Mouse (Mus musculus) stomach, embryonic 16.5 days (tissue): ENCODE measurements around the gene Gm11554. TPM values are rescaled to one million over a fixed set of nuclear protein-coding genes. Genes with fewer than 3 reads are reported as not detected.
"Not testable (repeated sequence)": the region's sequence is repeated elsewhere in the genome, so short reads cannot be mapped to it uniquely, and the experiment has no call there.

Source experiments
- ATAC-seq: fragments of 200-750 bp; cut with Nextera tagmentation; 2 replicates; pipeline ENCODE4 v1.8.0; 2017; ENCODE audit warnings: moderate number of reproducible peaks, moderate TSS enrichment; ENCODE audit not compliant: insufficient read depth, low FRiP score
- H3K27ac ChIP-seq: fragments of 300-500 bp; sonication (generic); 2 replicates; pipeline ENCODE4 v1.5.1; 2014; ENCODE audit warnings: low read length
- H3K27me3 ChIP-seq: fragments of 300-500 bp; sonication (generic); 2 replicates; pipeline ENCODE4 v1.6.1; 2014; ENCODE audit warnings: low read length, control low read depth, mixed read lengths; ENCODE audit not compliant: control insufficient read depth, insufficient read depth
- H3K36me3 ChIP-seq: fragments of 300-500 bp; sonication (generic); 2 replicates; pipeline ENCODE4 v1.6.1; 2014; ENCODE audit warnings: low read length; ENCODE audit not compliant: control insufficient read depth, insufficient read depth
- H3K4me1 ChIP-seq: fragments of 300-500 bp; sonication (generic); 2 replicates; pipeline ENCODE4 v1.6.1; 2014; ENCODE audit warnings: low read length, control low read depth, mixed read lengths; ENCODE audit not compliant: control insufficient read depth, insufficient read depth
- H3K4me2 ChIP-seq: fragments of 300-500 bp; sonication (generic); 2 replicates; pipeline ENCODE4 v1.6.1; 2014; ENCODE audit warnings: low read depth, low read length, mixed read lengths
- H3K4me3 ChIP-seq: fragments of 300-500 bp; sonication (generic); replicated peaks from 2 replicates; pipeline ENCODE4 v1.5.1; 2014; ENCODE audit warnings: mild to moderate bottlenecking, low read length
- H3K9ac ChIP-seq: fragments of 300-500 bp; sonication (generic); 2 replicates; pipeline ENCODE4 v1.6.1; 2014; ENCODE audit warnings: low read length
- H3K9me3 ChIP-seq: fragments of 300-500 bp; sonication (generic); replicated peaks from 2 replicates; pipeline ENCODE4 v1.6.1; 2016; ENCODE audit warnings: low read length, control low read depth; ENCODE audit not compliant: control insufficient read depth
- WGBS: fragments of 180-500 bp; shearing (Covaris S2); extraction: QIAGEN DNeasy Blood & Tissue Kit; methylation state at CpG from one replicate; pipeline ENCODE4 v1.1.7; 2014; 5-methylcytosine and 5-hydroxymethylcytosine counted together
- polyA plus RNA-seq: library from polyadenylated mRNA; unstranded; fragments of >200 nt; fragmentation: Nextera tagmentation; extraction: Ambion mirVana; gene quantifications from 2 replicates; pipeline ENCODE4 v1.2.1, GENCODE M21; 2015

Gene Gm11554
- polyA plus RNA-seq, result not detected in 2 replicates

DNA sequence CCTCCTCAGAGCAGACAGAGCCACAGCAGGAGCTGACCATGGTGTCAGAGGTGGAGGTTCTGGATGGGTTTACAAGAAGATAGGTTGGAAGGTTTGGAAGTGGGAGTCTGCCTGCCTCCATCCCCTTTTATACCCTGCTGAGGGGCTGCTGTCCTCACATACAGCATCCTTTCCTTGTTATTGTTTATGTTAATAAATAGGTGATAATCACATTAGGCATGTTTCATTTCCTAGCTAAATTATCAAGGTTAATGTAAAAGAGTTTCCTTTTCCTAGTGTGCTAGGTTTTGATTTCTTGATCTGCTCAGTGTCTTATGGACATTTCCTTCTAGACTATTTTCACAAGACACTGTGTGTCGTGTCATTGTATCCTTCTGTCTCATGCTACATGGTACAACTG is at the start of gene Gm11554:
TSS of gene Gm11554 (minus strand) at position 101 of the 400 bp plus-strand sequence.
- not testable (repeated sequence) for H3K9me3 ChIP-seq, H3K4me1 ChIP-seq, H3K27me3 ChIP-seq, H3K9ac ChIP-seq, H3K36me3 ChIP-seq, H3K4me2 ChIP-seq, ATAC-seq, H3K4me3 ChIP-seq, H3K27ac ChIP-seq
- WGBS, result no CpG with 5 or more reads among the region's 1 CpGs

DNA sequence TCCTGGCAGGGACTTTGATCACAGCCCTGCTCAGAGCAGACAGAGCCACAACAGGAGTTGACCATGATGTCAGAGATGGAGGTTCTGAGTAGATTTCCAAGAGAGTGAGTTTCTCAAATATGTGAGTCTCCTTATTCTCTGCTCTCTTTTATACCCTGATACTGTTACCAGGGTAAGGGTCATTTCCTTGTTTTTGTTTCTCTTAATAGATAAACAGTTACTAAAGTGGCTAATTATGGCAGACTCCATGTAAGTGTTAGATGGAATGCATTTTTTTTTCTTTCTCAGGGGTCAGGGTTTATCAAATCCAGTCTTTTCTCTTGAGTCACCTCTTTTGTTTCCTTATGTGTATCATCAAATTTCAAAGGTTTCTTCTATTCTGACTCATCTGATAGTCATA is 47.3 kb upstream of the Gm11554 start, which contains the start of gene Krtap4-16:
TSS of gene Krtap4-16 (minus strand) at position 101 of the 400 bp plus-strand sequence.
- Histone ChIP-seq H3K4me2 (no peak within 1 kb of the TSS), H3K27me3 (no peaks in the 10 kb centered on the region), H3K36me3 (no peaks in the 10 kb centered on the region), H3K9me3 (no peaks in the 10 kb centered on the region), H3K4me3 (no peak within 1 kb of the TSS), H3K27ac (no peak within 1 kb of the TSS), H3K9ac (no peak within 1 kb of the TSS), H3K4me1 (no peaks in the 10 kb centered on the region)
- ATAC-seq, result no peak

DNA sequence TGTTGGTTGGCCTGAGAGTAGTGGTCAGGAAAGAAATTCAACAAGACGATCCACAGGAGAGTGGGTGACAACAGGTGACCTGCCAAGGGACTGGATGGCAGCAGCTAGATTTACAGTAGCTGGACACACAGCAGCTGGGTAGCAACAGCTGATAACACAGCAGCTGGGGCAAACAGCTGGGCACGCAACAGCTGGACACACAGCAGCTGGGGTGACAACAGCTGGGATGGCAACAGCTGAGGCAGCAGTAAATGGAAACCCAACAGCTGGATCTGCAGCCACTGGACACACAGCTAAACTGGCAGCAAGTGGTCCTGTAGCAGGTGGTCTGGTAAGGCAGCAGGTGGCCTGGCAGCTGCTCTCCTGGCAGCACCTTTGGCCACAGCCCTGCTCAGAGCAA is 42.5 kb upstream of the Gm11554 start:
- Histone ChIP-seq H3K27ac (no peak overlapping the region), H3K4me3 (no peak overlapping the region), H3K36me3 (no peaks in the 10 kb centered on the region), H3K27me3 (no peaks in the 10 kb centered on the region), H3K4me2 (no peak overlapping the region), H3K4me1 (no peaks in the 10 kb centered on the region), H3K9ac (no peak overlapping the region), H3K9me3 (no peaks in the 10 kb centered on the region)
- WGBS, result 83% methylated on average over 2 of the region's 2 CpGs
- ATAC-seq, result no peak

DNA sequence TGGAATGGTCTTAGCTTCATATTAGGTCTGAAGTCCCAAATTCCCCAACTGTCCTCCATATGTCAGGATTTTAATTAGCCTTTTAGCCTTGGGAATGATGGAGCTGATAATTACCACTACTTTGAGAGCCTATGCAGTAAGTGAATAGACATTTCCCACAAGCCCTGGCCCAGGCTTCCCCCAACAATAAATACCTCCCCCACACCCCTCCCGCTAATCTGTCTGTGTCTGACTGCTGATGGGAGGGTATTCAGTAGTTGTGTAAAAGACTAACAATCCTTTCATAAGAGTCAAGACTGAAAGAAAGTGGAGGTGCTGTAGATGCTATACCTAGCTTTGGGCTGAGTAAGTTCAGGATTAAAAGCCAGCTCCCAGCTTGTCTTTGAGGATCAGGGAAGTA is 37.9 kb upstream of the Gm11554 start:
- no peaks in the 10 kb centered on the region for H3K27me3 ChIP-seq
- no peaks in the 10 kb centered on the region for H3K9me3 ChIP-seq
- H3K27ac ChIP-seq, result no peak overlapping the region
- H3K4me1 ChIP-seq, result no peaks in the 10 kb centered on the region
- no peak for ATAC-seq
- H3K36me3 ChIP-seq, result no peaks in the 10 kb centered on the region
- no peak overlapping the region for H3K9ac ChIP-seq
- no peak overlapping the region for H3K4me3 ChIP-seq
- 92% methylated on average over 1 of the region's 1 CpGs for WGBS
- no peak overlapping the region for H3K4me2 ChIP-seq

DNA sequence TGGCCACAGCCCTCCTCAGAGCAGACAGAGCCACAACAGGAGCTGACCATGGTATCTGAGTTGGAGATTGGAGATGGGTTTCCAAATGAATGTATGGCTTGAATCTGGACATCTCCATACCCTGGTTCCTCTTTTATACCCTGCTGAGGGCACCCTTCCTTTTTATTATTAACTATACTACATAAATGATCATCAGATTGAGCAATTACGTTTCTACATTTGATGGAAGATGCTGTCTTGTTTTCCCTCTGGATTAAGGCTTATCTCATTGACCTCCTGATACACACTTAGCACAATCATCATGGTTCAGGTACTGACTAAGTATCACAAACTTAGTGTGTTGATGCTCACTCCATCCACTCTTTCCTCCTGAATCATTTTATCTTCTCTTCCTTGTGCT is 33.7 kb upstream of the Gm11554 start, which contains the start of gene 2300003K06Rik:
TSS of gene 2300003K06Rik (minus strand) at position 101 of the 400 bp plus-strand sequence.
- WGBS, result 69% methylated on average over 1 of the region's 1 CpGs
- Histone ChIP-seq H3K27me3 (no peaks in the 10 kb centered on the region), H3K9me3 (no peaks in the 10 kb centered on the region), H3K36me3 (no peaks in the 10 kb centered on the region), H3K4me3 (no peak within 1 kb of the TSS), H3K4me1 (no peaks in the 10 kb centered on the region), H3K4me2 (no peak within 1 kb of the TSS), H3K27ac (no peak within 1 kb of the TSS), H3K9ac (no peak within 1 kb of the TSS)
- ATAC-seq, result no peak

DNA sequence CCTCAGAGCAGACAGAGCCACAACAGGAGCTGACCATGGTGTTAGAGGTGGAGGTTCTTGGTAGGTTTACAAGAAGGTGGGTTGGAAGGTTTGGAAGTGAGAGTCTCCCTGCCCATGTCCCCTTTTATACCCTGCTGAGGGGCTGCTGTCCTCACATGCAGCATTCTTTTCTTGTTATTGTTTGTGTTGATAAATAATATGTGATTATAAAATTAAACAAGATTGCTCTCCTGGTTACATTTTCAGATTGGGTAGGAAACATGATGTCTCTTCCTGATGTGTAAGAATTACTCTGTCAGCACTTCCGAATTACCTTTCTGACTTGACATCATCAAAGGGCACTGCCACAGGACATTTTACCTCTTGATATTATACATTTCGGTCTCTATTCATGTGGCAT is 11.3 kb upstream of the Gm11554 start, which contains the start of gene Gm11564:
TSS of gene Gm11564 (minus strand) at position 101 of the 400 bp plus-strand sequence.
- not testable (repeated sequence) for H3K9ac ChIP-seq, H3K4me2 ChIP-seq, H3K36me3 ChIP-seq, H3K27ac ChIP-seq, H3K9me3 ChIP-seq, H3K4me3 ChIP-seq, H3K27me3 ChIP-seq, H3K4me1 ChIP-seq, ATAC-seq
- WGBS, result 86% methylated on average over 2 of the region's 2 CpGs

DNA sequence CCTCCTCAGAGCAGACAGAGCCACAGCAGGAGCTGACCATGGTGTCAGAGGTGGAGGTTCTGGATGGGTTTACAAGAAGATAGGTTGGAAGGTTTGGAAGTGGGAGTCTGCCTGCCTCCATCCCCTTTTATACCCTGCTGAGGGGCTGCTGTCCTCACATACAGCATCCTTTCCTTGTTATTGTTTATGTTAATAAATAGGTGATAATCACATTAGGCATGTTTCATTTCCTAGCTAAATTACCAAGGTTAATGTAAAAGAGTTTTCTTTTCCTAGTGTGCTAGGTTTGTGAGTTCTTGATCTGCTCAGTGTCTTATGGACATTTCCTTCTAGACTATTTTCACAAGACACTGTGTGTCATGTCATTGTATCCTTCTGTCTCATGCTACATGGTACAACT is 5.5 kb upstream of the Gm11554 start, which contains the start of gene Krtap4-13:
TSS of gene Krtap4-13 (minus strand) at position 101 of the 400 bp plus-strand sequence.
- H3K27me3 ChIP-seq, H3K9ac ChIP-seq, H3K4me3 ChIP-seq, H3K4me2 ChIP-seq, H3K4me1 ChIP-seq, H3K9me3 ChIP-seq, H3K27ac ChIP-seq, H3K36me3 ChIP-seq, ATAC-seq: not testable (repeated sequence)

DNA sequence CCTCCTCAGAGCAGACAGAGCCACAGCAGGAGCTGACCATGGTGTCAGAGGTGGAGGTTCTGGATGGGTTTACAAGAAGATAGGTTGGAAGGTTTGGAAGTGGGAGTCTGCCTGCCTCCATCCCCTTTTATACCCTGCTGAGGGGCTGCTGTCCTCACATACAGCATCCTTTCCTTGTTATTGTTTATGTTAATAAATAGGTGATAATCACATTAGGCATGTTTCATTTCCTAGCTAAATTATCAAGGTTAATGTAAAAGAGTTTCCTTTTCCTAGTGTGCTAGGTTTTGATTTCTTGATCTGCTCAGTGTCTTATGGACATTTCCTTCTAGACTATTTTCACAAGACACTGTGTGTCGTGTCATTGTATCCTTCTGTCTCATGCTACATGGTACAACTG is 5.4 kb downstream of the Gm11554 start, which contains the start of gene Gm11569:
TSS of gene Gm11569 (minus strand) at position 101 of the 400 bp plus-strand sequence.
- not testable (repeated sequence) for ATAC-seq, H3K9ac ChIP-seq

DNA sequence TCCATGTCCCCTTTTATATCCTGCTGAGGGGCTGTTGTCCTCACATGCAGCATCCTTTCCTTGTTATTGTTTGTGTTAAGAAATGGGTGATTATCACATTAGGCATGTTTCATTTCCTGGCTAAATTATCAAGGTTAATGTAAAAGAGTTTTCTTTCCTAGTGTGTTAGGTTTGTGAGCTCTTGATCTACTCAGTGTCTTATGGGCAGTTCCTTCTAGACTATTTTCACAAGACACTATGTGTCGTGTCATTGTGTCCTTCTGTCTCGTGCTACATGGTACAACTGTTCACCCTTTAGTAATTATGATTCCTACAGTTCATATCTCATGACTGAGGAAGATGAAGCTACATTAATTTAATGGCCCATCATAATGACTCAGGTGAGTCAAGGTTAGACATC is 10.9 kb downstream of the Gm11554 start, which contains the start of gene Gm11596:
TSS of gene Gm11596 (minus strand) at position 101 of the 400 bp plus-strand sequence.
- ATAC-seq, result no peak
- Histone ChIP-seq H3K4me1 (no peaks in the 10 kb centered on the region), H3K9ac (no peak within 1 kb of the TSS), H3K27me3 (no peaks in the 10 kb centered on the region), H3K4me3 (no peak within 1 kb of the TSS), H3K27ac (no peak within 1 kb of the TSS), H3K4me2 (no peak within 1 kb of the TSS), H3K9me3 (no peaks in the 10 kb centered on the region), H3K36me3 (no peaks in the 10 kb centered on the region)
- 77% methylated on average over 2 of the region's 2 CpGs for WGBS

More for the DNA sequence above, 5.4 kb downstream of the Gm11554 start, which contains the start of gene Gm11569:
- H3K27ac ChIP-seq, H3K36me3 ChIP-seq, H3K4me3 ChIP-seq, H3K4me2 ChIP-seq, H3K4me1 ChIP-seq, H3K27me3 ChIP-seq, H3K9me3 ChIP-seq: not testable (repeated sequence)
- WGBS, result no CpG with 5 or more reads among the region's 1 CpGs
